Mouse (Mus musculus): ENCODE data around the gene Olfr303.
"Not testable (repeated sequence)": the region's sequence is repeated elsewhere in the genome, so short reads cannot be mapped to it uniquely, and the experiment has no call there.

The Olfr303 gene

GRCm38 (mm10) chr7:86397689-86398088 lies at the start of gene Olfr303:
Gene Olfr303, minus strand, starts transcription at chr7:86397789.
- DNase-seq (ENCODE audit: low spot score) = no peak

GRCm38 (mm10) chr7:86403546-86403945 lies 6.0 kb upstream of the Olfr303 start, which contains the start of gene Olfr301:
Gene Olfr301, plus strand, starts transcription at chr7:86403846.
- no peak for DNase-seq (ENCODE audit: low spot score)

GRCm38 (mm10) chr7:86386558-86386957 lies 11.0 kb downstream of the Olfr303 start, which contains the start of gene Olfr304:
Gene Olfr304, minus strand, starts transcription at chr7:86386658.
- no peak for DNase-seq (ENCODE audit: low spot score)

GRCm38 (mm10) chr7:86385769-86386168 lies 11.8 kb downstream of the Olfr303 start:
- no peak for DNase-seq (ENCODE audit: low spot score)

- DNase-seq (ENCODE audit: low spot score) = no peak
Observed at GRCm38 (mm10) chr7:86366828-86367227, 30.8 kb downstream of the Olfr303 start, which contains the start of gene Olfr305. Gene Olfr305, minus strand, starts transcription at chr7:86366928.

GRCm38 (mm10) chr7:86346296-86346695 lies 51.3 kb downstream of the Olfr303 start:
- DNase-seq (ENCODE audit: low spot score) = not testable (repeated sequence)

- DNase-seq (ENCODE audit: low spot score) = no peak
Observed at GRCm38 (mm10) chr7:86344253-86344652, 53.3 kb downstream of the Olfr303 start.

- no peak for DNase-seq (ENCODE audit: low spot score)
Observed at GRCm38 (mm10) chr7:86342881-86343565, 54.6 kb downstream of the Olfr303 start.

All from ovary, postnatal 36 days (tissue).